Mouse (Mus musculus): ENCODE measurements around the gene Syngr4.

GRCm38 (mm10) chr7:45897258-45897757, 794 bp upstream of the Syngr4 start:
- TF ChIP-seq POLR2A (IDR thresholded peaks at IDR 0.05; ENCODE audit: extremely low read depth, insufficient read depth, low read length) (peak; percentile 60; the same call in 1 of the 2 replicates), CTCF (IDR thresholded peaks at IDR 0.05; ENCODE audit: low read depth, low read length) (no peak)
